8 mouse cellular contexts compared by ENCODE assay signal in genomic region chr2:122631226-122631801, GRCm38 (mm10). TPM values are rescaled to one million over a fixed set of nuclear protein-coding genes. Genes with fewer than 3 reads are reported as not detected.
DNase-seq lines count a peak whose midpoint lies in the region; ATAC-seq and TF ChIP-seq lines count a peak whose summit lies in the region.

No protein-coding gene starts in this region.

- peak overlapping the region; percentile 70 to 98 for H3K4me3 ChIP-seq in MEL (ENCODE audit: control insufficient read depth in 1 of 2, insufficient read depth in 1 of 2, low read depth in 2 of 2, low read length in 2 of 2)
- peak overlapping the region; percentile 88 for H3K4me3 ChIP-seq in intestine, postnatal 0 days (ENCODE audit: low read depth, low read length)
- peak overlapping the region; percentile 81 for H3K4me3 ChIP-seq in lung, adult 2 months (replicated peaks; ENCODE audit: extremely low read depth, low read depth, low read length)

- H3K79me2 ChIP-seq in MEL (ENCODE audit: control insufficient read depth, insufficient read depth, low read length, poor library complexity): peaks cover 21% of the 10 kb centered on the region

- DNase-seq in 3T3-L1 (ENCODE audit: low read depth, low spot score) (peak; percentile 64), MEL (ENCODE audit: low read depth, low spot score) (peak; percentile 44)
- DNase-seq in cerebellum, postnatal 25 days: peak; percentile 44 to 62
- DNase-seq in gastrocnemius, postnatal 36 days: peak; percentile 29 to 31
- peak; percentile 51 for DNase-seq in lung, adult 2 months
- DNase-seq in retina, embryonic 14.5 days (ENCODE audit: low spot score): peak; percentile 50

- no peak overlapping the region for H3K27ac ChIP-seq in MEL (ENCODE audit: control insufficient read depth, low read depth, low read length)
- peak overlapping the region; percentile 70 for H3K27ac ChIP-seq in intestine, postnatal 0 days (ENCODE audit: low read depth, low read length)

- WGBS in intestine, postnatal 0 days: under 1% methylated on average over 45 of the region's 53 CpGs
- under 1% methylated on average over 47 of the region's 53 CpGs for WGBS in lung, adult 2 months

- peaks cover 1 to 7% of the 10 kb centered on the region in 2 experiments; a peak in 2 of 4 replicates for H3K36me3 ChIP-seq in MEL (ENCODE audit: control insufficient read depth in 1 of 2, insufficient read depth in 2 of 2, low read length in 2 of 2)
- peaks cover 19% of the 10 kb centered on the region for H3K36me3 ChIP-seq in intestine, postnatal 0 days (ENCODE audit: control insufficient read depth, insufficient read depth)

- H3K4me1 ChIP-seq in MEL (ENCODE audit: control insufficient read depth in 1 of 2, insufficient read depth in 2 of 2, low read length in 2 of 2): peaks cover 2 to 4% of the 10 kb centered on the region in 2 experiments; a peak in 2 of 4 replicates
- H3K4me1 ChIP-seq in intestine, postnatal 0 days (replicated peaks; ENCODE audit: control insufficient read depth, insufficient read depth, low read length): no peaks in the 10 kb centered on the region
- peaks cover 3% of the 10 kb centered on the region for H3K4me1 ChIP-seq in lung, adult 2 months (ENCODE audit: control insufficient read depth, insufficient read depth, low read length)

- ATAC-seq in intestine, postnatal 0 days: peak; percentile 43
- no peak for ATAC-seq in monocyte, adult 5-6 weeks (replicated peaks; ENCODE audit: insufficient number of reproducible peaks, low FRiP score, low TSS enrichment, poor library complexity, severe bottlenecking)

- no peak for TF ChIP-seq RAD21 in MEL (IDR thresholded peaks at IDR 0.05; ENCODE audit: low read depth, low read length)

- peak overlapping the region; percentile 100 for H3K4me2 ChIP-seq in intestine, postnatal 0 days (replicated peaks; ENCODE audit: low read depth)

- intact Hi-C loops in gastrocnemius, postnatal 36 days (cut with DNase I): loop anchor here (10.0 kb wide), 1 partner anchor 123 kb away; no protein-coding TSS in a partner anchor

- peaks cover 0 to 2% of the 10 kb centered on the region in 2 experiments; a peak in 1 of 4 replicates for H3K27me3 ChIP-seq in MEL (ENCODE audit: control insufficient read depth in 1 of 2, insufficient read depth in 2 of 2, low read length in 2 of 2)
- no peaks in the 10 kb centered on the region for H3K27me3 ChIP-seq in intestine, postnatal 0 days (replicated peaks; ENCODE audit: control insufficient read depth, insufficient read depth, low read length)

- peak overlapping the region; percentile 100 for H3K9ac ChIP-seq in MEL (ENCODE audit: control insufficient read depth, low read depth, low read length, poor library complexity, severe bottlenecking)
- peak overlapping the region; percentile 91 for H3K9ac ChIP-seq in intestine, postnatal 0 days (ENCODE audit: low read depth, low read length)

- no peaks in the 10 kb centered on the region for H3K9me3 ChIP-seq in MEL (replicated peaks; ENCODE audit: insufficient read depth, low read length)
- no peaks in the 10 kb centered on the region for H3K9me3 ChIP-seq in intestine, postnatal 0 days (ENCODE audit: control insufficient read depth)

- 0 out of 6 replicates have a peak, but pooled peaks of 1 of the 3 experiments have one; percentile 1 for TF ChIP-seq CTCF in MEL (IDR thresholded peaks at IDR 0.05 in 2 of 3, conservative IDR thresholded peaks at IDR 0.05 in 1 of 3; ENCODE audit: control insufficient read depth in 1 of 3, insufficient read depth in 1 of 3, low read depth in 2 of 3, low read length in 3 of 3, poor library complexity in 1 of 3, severe bottlenecking in 1 of 3)
- TF ChIP-seq CTCF in intestine, postnatal 0 days (IDR thresholded peaks at IDR 0.05; ENCODE audit: low read depth): peak; percentile 43
- no peak for TF ChIP-seq CTCF in lung, adult 2 months (IDR thresholded peaks at IDR 0.05; ENCODE audit: insufficient read depth, low read length)

- no peak for TF ChIP-seq POLR2A in MEL (IDR thresholded peaks at IDR 0.05; ENCODE audit: control insufficient read depth in 1 of 2, insufficient read depth in 1 of 2, low read depth in 1 of 2, low read length in 2 of 2, poor library complexity in 1 of 2)
- TF ChIP-seq POLR2A in lung, adult 2 months (IDR thresholded peaks at IDR 0.05; ENCODE audit: borderline replicate concordance, extremely low read depth, low read depth, low read length): no peak

- no peak for TF ChIP-seq EP300 in MEL (IDR thresholded peaks at IDR 0.05; ENCODE audit: low read depth in 1 of 2, low read length in 2 of 2)

TF ChIP-seq in MEL, 35 proteins besides CTCF, POLR2A, EP300 and RAD21:
- TF ChIP-seq HCFC1 (IDR thresholded peaks at IDR 0.05; ENCODE audit: low read depth, low read length): no peak
- TF ChIP-seq BHLHE40 (IDR thresholded peaks at IDR 0.05; ENCODE audit: borderline replicate concordance, low read depth, low read length): no peak
- no peak for TF ChIP-seq TAL1 (IDR thresholded peaks at IDR 0.05; ENCODE audit: low read length)

RNA-seq across cellular contexts. Expression of gene AA467197, which starts 5.5 kb away (rescaled TPM):
- total RNA-seq in MEL (2012; rRNA removed): not detected in 2 replicates
- polyA plus RNA-seq in MEL (2012; ENCODE audit: insufficient read depth in 1 of 2, insufficient read length in 2 of 2, low read depth in 1 of 2, low replicate concordance in 2 of 2, missing spikeins in 1 of 2): not detected
- under 1 TPM in 1 of 2 experiments, not detected in 1; 0.56 TPM for total RNA-seq in gastrocnemius, postnatal 36 days (2021)
- 31.7 and 38.4 TPM in 2 replicates for polyA plus RNA-seq in intestine, postnatal 0 days (2015; fragmentation: Nextera tagmentation; extraction: Ambion mirVana)
- 0.32 and 0.53 TPM in 2 replicates for polyA plus RNA-seq in lung, adult 2 months (2012; rRNA removed)
- total RNA-seq in monocyte, adult 5-6 weeks (2017): 3.2 to 7.8 TPM in 2 of 3 replicates, not detected in the other

RNA-seq across cellular contexts. Expression of gene Gatm, which starts 20.2 kb away (rescaled TPM):
- total RNA-seq in MEL (2012; rRNA removed): not detected in 2 replicates
- not detected for polyA plus RNA-seq in MEL (2012; ENCODE audit: insufficient read depth in 1 of 2, insufficient read length in 2 of 2, low read depth in 1 of 2, low replicate concordance in 2 of 2, missing spikeins in 1 of 2)
- total RNA-seq in gastrocnemius, postnatal 36 days (2021): 1 to 10 TPM; 5.6 to 9.1 TPM
- polyA plus RNA-seq in intestine, postnatal 0 days (2015; fragmentation: Nextera tagmentation; extraction: Ambion mirVana): 184 and 255 TPM in 2 replicates
- polyA plus RNA-seq in lung, adult 2 months (2012; rRNA removed): 6.1 and 6.4 TPM in 2 replicates
- total RNA-seq in monocyte, adult 5-6 weeks (2017): 0.75 to 0.97 TPM (median 0.95 TPM) in 3 replicates
